Mouse (Mus musculus) ES-E14 (cell line): ENCODE data around the gene Bcr.

Source experiments
- CHD2 ChIP-seq: IDR thresholded peaks from 2 replicates; pipeline ENCODE4 v1.6.1; 2014; ENCODE audit warnings: mild to moderate bottlenecking, low read depth, low read length, inconsistent platforms
- ZC3H11A ChIP-seq: IDR thresholded peaks from 2 replicates; pipeline ENCODE4 v1.6.1; 2012; ENCODE audit warnings: low read depth, mild to moderate bottlenecking, inconsistent platforms, low read length, borderline replicate concordance
- ZNF384 ChIP-seq: IDR thresholded peaks from 2 replicates; pipeline ENCODE4 v1.6.1; 2012; ENCODE audit warnings: low read depth, low read length, inconsistent platforms

DNA sequence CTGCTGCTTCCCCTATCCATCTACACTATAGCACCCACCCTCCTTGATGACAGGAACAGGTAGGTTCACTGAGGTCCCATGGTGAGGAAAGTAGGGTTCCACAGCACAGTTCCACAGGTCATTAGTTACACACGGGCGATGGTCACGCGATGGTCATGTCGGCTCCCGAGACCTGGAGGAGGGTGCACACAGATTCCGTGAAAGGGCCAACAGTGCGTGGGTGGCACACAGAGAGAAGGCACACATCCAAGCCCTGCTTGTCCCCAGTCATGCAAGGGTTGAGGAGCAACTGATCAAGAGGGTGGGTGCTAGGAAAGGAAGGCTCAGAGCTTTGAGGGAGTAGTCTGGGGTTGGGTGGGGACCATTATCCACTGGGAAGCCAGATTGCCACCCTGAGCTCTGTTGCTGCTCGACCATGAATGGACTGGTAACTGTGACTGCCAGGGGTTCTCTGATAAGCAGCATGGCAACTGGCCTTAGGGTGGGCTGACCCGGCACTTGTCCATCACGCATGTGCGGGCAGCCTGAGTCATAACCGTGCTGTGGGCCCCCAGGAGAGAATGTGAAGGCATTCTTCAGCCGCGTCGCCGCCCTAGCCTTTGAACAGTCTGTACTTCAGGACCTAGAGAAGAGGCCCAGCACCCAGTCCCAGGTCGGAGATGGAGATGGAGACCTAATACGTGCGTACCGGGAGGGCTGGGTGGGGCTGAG lies 8.9 kb upstream of the Bcr start:
- TF ChIP-seq ZC3H11A (no peak), ZNF384 (no peak), CHD2 (no peak)
